10 mouse cellular contexts compared by ENCODE assay signal in the genomic region with DNA sequence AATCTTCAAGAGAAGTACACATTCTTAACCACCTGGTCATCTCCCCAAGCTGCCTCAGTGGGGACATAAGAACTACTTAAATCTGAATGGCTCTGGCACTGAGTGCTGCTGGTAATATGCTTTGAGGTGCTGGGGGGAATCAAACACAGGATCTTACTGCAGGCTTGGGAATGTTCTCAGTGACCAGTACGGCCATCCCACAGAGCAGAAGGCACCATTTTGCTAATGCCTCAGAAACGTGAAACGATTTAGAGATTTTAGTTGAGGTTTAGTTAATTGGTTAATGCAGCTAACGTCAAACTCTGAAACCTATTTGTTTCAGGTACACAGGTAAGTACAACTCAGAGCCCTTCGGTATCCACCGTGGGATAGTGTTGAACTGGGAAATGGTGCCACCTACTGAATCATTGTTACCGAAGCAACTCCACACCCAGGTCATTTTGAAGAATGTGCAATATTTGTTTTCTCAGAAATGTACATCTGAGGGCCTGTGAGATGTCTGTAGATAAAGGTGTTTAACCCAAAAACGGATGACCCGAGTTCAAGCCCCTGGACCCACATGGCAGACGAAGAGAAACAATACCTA. TPM values are rescaled to one million over a fixed set of nuclear protein-coding genes. Genes with fewer than 3 reads are reported as not detected.
A peak's percentile ranks its signal among the peaks of the same experiment; 100 is the strongest.
DNase-seq lines count a peak whose midpoint lies in the region; ATAC-seq and TF ChIP-seq lines count a peak whose summit lies in the region.
"Had no signal": no experiment of that assay in that cellular context is flagged by ENCODE, and none has a peak within 500 bp of the region (broad histone marks: within the 10 kb centered on the region; RNA-seq: fewer than 3 reads in every experiment).

No protein-coding gene starts in this region.

- 49% methylated on average over 10 of the region's 10 CpGs for WGBS in liver, embryonic 14.5 days (ENCODE audit: insufficient replicate concordance)
- 54% methylated on average over 10 of the region's 10 CpGs for WGBS in liver, embryonic 11.5 days
- 70% methylated on average over 10 of the region's 10 CpGs for WGBS in kidney, postnatal 0 days

- H3K4me1 ChIP-seq in liver, embryonic 14.5 days (replicated peaks; ENCODE audit: control insufficient read depth in 2 of 2, insufficient read depth in 2 of 2, low read length in 1 of 2) = peaks cover 0 to 8% of the 10 kb centered on the region in 2 experiments; a peak in 2 of 4 replicates
- H3K4me1 ChIP-seq in liver, embryonic 11.5 days (replicated peaks; ENCODE audit: control insufficient read depth, insufficient read depth, low read length) = no peaks in the 10 kb centered on the region
- no peaks in the 10 kb centered on the region for H3K4me1 ChIP-seq in kidney, postnatal 0 days (replicated peaks; ENCODE audit: insufficient read depth, low read length)

- H3K27me3 ChIP-seq in liver, embryonic 14.5 days (ENCODE audit: control insufficient read depth, insufficient read depth, low read length) = no peaks in the 10 kb centered on the region; the same call in 1 of the 2 replicates
- no peaks in the 10 kb centered on the region for H3K27me3 ChIP-seq in liver, embryonic 11.5 days (replicated peaks; ENCODE audit: control insufficient read depth, insufficient read depth, low read length)
- no peaks in the 10 kb centered on the region for H3K27me3 ChIP-seq in kidney, postnatal 0 days (ENCODE audit: insufficient read depth, low read length)

- no peaks in the 10 kb centered on the region for H3K9me3 ChIP-seq in liver, embryonic 14.5 days (ENCODE audit: control insufficient read depth, low read length)
- H3K9me3 ChIP-seq in liver, embryonic 11.5 days (ENCODE audit: control insufficient read depth, low read length) = no peaks in the 10 kb centered on the region
- no peaks in the 10 kb centered on the region for H3K9me3 ChIP-seq in kidney, postnatal 0 days (replicated peaks; ENCODE audit: low read length)

- ATAC-seq in liver, embryonic 14.5 days (ENCODE audit: insufficient read depth) = no peak
- no peak for ATAC-seq in liver, embryonic 11.5 days (replicated peaks; ENCODE audit: low FRiP score)
- ATAC-seq in kidney, postnatal 0 days (replicated peaks; ENCODE audit: low FRiP score, low read depth) = no peak
- ATAC-seq in cerebellum, adult (ENCODE audit: insufficient number of reproducible peaks, low FRiP score, low TSS enrichment) = no peak

- no peak overlapping the region for H3K4me2 ChIP-seq in liver, embryonic 14.5 days (ENCODE audit: low read depth)
- H3K4me2 ChIP-seq in liver, embryonic 11.5 days = no peak overlapping the region
- no peak overlapping the region for H3K4me2 ChIP-seq in kidney, postnatal 0 days (ENCODE audit: low read length)

- no peak for TF ChIP-seq EP300 in liver, embryonic 14.5 days (IDR thresholded peaks at IDR 0.05; ENCODE audit: low read depth)

- no peak overlapping the region for H3K9ac ChIP-seq in liver, embryonic 14.5 days (replicated peaks)
- no peak overlapping the region for H3K9ac ChIP-seq in liver, embryonic 11.5 days (ENCODE audit: low read depth, low read length)
- no peak overlapping the region for H3K9ac ChIP-seq in kidney, postnatal 0 days (ENCODE audit: low read depth, low read length)

- peak; percentile 14 for DNase-seq in adrenal gland, postnatal 10 days
- no peak for DNase-seq in adrenal gland, adult 8-10 months
- DNase-seq in liver, embryonic 14.5 days (ENCODE audit: low read depth in 3 of 3, low spot score in 3 of 3) = no peak
- DNase-seq in liver, embryonic 11.5 days (ENCODE audit: low spot score) = no peak
- DNase-seq in kidney, postnatal 0 days (ENCODE audit: low spot score) = no peak
- DNase-seq in thymus, postnatal 14 days = peak; percentile 44
- no peak for DNase-seq in Muller cell, postnatal 12 days (ENCODE audit: inconsistent ontology term)
- DNase-seq: cerebellum, adult 9-11 months; right cerebral cortex, postnatal 14 days had no signal

- H3K36me3 ChIP-seq in liver, embryonic 14.5 days (replicated peaks; ENCODE audit: control insufficient read depth, insufficient read depth, low read depth) = no peaks in the 10 kb centered on the region
- H3K36me3 ChIP-seq in liver, embryonic 11.5 days (ENCODE audit: control insufficient read depth, insufficient read depth, low read length) = no peaks in the 10 kb centered on the region
- H3K36me3 ChIP-seq in kidney, postnatal 0 days (ENCODE audit: insufficient read depth, low read length) = no peaks in the 10 kb centered on the region

- no peak overlapping the region for H3K27ac ChIP-seq in liver, embryonic 14.5 days
- no peak overlapping the region for H3K27ac ChIP-seq in liver, embryonic 11.5 days (ENCODE audit: low read depth, low read length)
- no peak overlapping the region for H3K27ac ChIP-seq in kidney, postnatal 0 days

- H3K4me3 ChIP-seq in liver, embryonic 14.5 days (ENCODE audit: insufficient read depth in 1 of 2, low read depth in 2 of 2, low read length in 2 of 2) = no peak overlapping the region
- no peak overlapping the region for H3K4me3 ChIP-seq in liver, embryonic 11.5 days (ENCODE audit: low read depth, low read length)
- no peak overlapping the region for H3K4me3 ChIP-seq in kidney, postnatal 0 days (replicated peaks; ENCODE audit: low read depth, low read length)

- TF ChIP-seq CTCF in liver, embryonic 14.5 days (IDR thresholded peaks at IDR 0.05; ENCODE audit: low read depth) = peak; percentile 26; the same call in 1 of the 2 replicates
- peak; percentile 60 for TF ChIP-seq CTCF in kidney, postnatal 0 days (IDR thresholded peaks at IDR 0.05; ENCODE audit: low read depth)

RNA-seq across cellular contexts. Expression of a gene that starts 7.6 kb away (rescaled TPM):
- 10 to 100 TPM; 31.4 to 36.9 TPM for total RNA-seq in adrenal gland, postnatal 10 days (2021)
- 10 to 100 TPM; 33.2 to 51.8 (median 38.6) TPM for total RNA-seq in adrenal gland, adult 8-10 months (2022)
- polyA plus RNA-seq in liver, embryonic 14.5 days (2012; rRNA removed) = 8.1 and 8.3 TPM in 2 replicates
- 6.1 and 7.2 TPM in 2 replicates for polyA plus RNA-seq in liver, embryonic 14.5 days (2014; fragmentation: Nextera tagmentation; extraction: Ambion mirVana)
- 22.9 and 23.3 TPM in 2 replicates for polyA plus RNA-seq in liver, embryonic 11.5 days (2014; fragmentation: Nextera tagmentation; extraction: Ambion mirVana)
- polyA plus RNA-seq in kidney, postnatal 0 days (2015; fragmentation: Nextera tagmentation; extraction: Ambion mirVana) = 21.7 and 23.1 TPM in 2 replicates

RNA-seq across cellular contexts. Expression of a gene that starts 31.5 kb away (rescaled TPM):
- 10 to 100 TPM; 27.4 to 36.0 TPM for total RNA-seq in adrenal gland, postnatal 10 days (2021)
- 10 to 100 TPM; 25.6 to 66.3 (median 38.4) TPM for total RNA-seq in adrenal gland, adult 8-10 months (2022)
- 7.9 and 17.2 TPM in 2 replicates for polyA plus RNA-seq in liver, embryonic 14.5 days (2012; rRNA removed)
- polyA plus RNA-seq in liver, embryonic 14.5 days (2014; fragmentation: Nextera tagmentation; extraction: Ambion mirVana) = 12.7 and 15.6 TPM in 2 replicates
- 47.1 and 51.2 TPM in 2 replicates for polyA plus RNA-seq in liver, embryonic 11.5 days (2014; fragmentation: Nextera tagmentation; extraction: Ambion mirVana)
- polyA plus RNA-seq in kidney, postnatal 0 days (2015; fragmentation: Nextera tagmentation; extraction: Ambion mirVana) = 38.1 and 38.9 TPM in 2 replicates

Comparison
In these comparisons a context has a peak if more than half of its experiments do, and no peak if none do; other contexts are left out.
1. DNase-seq: peak in adrenal gland, postnatal 10 days (single experiment) and thymus, postnatal 14 days (single experiment); none in adrenal gland, adult 8-10 months (single experiment), liver, embryonic 14.5 days (0 of 3), liver, embryonic 11.5 days (single experiment), kidney, postnatal 0 days (single experiment) and Muller cell, postnatal 12 days (single experiment).